Mouse (Mus musculus) stomach, embryonic 16.5 days (tissue): ENCODE measurements around the gene Ubash3a. TPM values are rescaled to one million over a fixed set of nuclear protein-coding genes. Genes with fewer than 3 reads are reported as not detected.

Experiments used
- ATAC-seq: fragments of 200-750 bp; cut with Nextera tagmentation; 2 replicates; pipeline ENCODE4 v1.8.0; 2017; ENCODE audit warnings: moderate number of reproducible peaks, moderate TSS enrichment; ENCODE audit not compliant: insufficient read depth, low FRiP score
- H3K27ac ChIP-seq: fragments of 300-500 bp; sonication (generic); 2 replicates; pipeline ENCODE4 v1.5.1; 2014; ENCODE audit warnings: low read length
- H3K27me3 ChIP-seq: fragments of 300-500 bp; sonication (generic); 2 replicates; pipeline ENCODE4 v1.6.1; 2014; ENCODE audit warnings: low read length, control low read depth, mixed read lengths; ENCODE audit not compliant: control insufficient read depth, insufficient read depth
- H3K36me3 ChIP-seq: fragments of 300-500 bp; sonication (generic); 2 replicates; pipeline ENCODE4 v1.6.1; 2014; ENCODE audit warnings: low read length; ENCODE audit not compliant: control insufficient read depth, insufficient read depth
- H3K4me1 ChIP-seq: fragments of 300-500 bp; sonication (generic); 2 replicates; pipeline ENCODE4 v1.6.1; 2014; ENCODE audit warnings: low read length, control low read depth, mixed read lengths; ENCODE audit not compliant: control insufficient read depth, insufficient read depth
- H3K4me2 ChIP-seq: fragments of 300-500 bp; sonication (generic); 2 replicates; pipeline ENCODE4 v1.6.1; 2014; ENCODE audit warnings: low read depth, low read length, mixed read lengths
- H3K4me3 ChIP-seq: fragments of 300-500 bp; sonication (generic); replicated peaks from 2 replicates; pipeline ENCODE4 v1.5.1; 2014; ENCODE audit warnings: mild to moderate bottlenecking, low read length
- H3K9ac ChIP-seq: fragments of 300-500 bp; sonication (generic); 2 replicates; pipeline ENCODE4 v1.6.1; 2014; ENCODE audit warnings: low read length
- H3K9me3 ChIP-seq: fragments of 300-500 bp; sonication (generic); replicated peaks from 2 replicates; pipeline ENCODE4 v1.6.1; 2016; ENCODE audit warnings: low read length, control low read depth; ENCODE audit not compliant: control insufficient read depth
- WGBS: fragments of 180-500 bp; shearing (Covaris S2); extraction: QIAGEN DNeasy Blood & Tissue Kit; methylation state at CpG from one replicate; pipeline ENCODE4 v1.1.7; 2014; 5-methylcytosine and 5-hydroxymethylcytosine counted together
- polyA plus RNA-seq: library from polyadenylated mRNA; unstranded; fragments of >200 nt; fragmentation: Nextera tagmentation; extraction: Ambion mirVana; gene quantifications from 2 replicates; pipeline ENCODE4 v1.2.1, GENCODE M21; 2015

Ubash3a gene
- polyA plus RNA-seq, 1 experiment from 2014 or later = 1.1 TPM

- peaks cover 6% of the 10 kb centered on the region for H3K4me1 ChIP-seq
- WGBS = 75% methylated on average over 7 of the region's 7 CpGs
- no peak overlapping the region for H3K4me3 ChIP-seq
- no peak overlapping the region for H3K4me2 ChIP-seq
- H3K36me3 ChIP-seq = no peaks in the 10 kb centered on the region
- H3K9me3 ChIP-seq = no peaks in the 10 kb centered on the region
- no peak overlapping the region for H3K27ac ChIP-seq
- no peaks in the 10 kb centered on the region for H3K27me3 ChIP-seq
- ATAC-seq = no peak
- no peak overlapping the region for H3K9ac ChIP-seq
Measured at GRCm38 (mm10) chr17:31226931-31227330, 19.3 kb downstream of the Ubash3a start.

- Histone ChIP-seq H3K9ac (no peak overlapping the region), H3K4me1 (no peaks in the 10 kb centered on the region), H3K9me3 (0 out of 2 replicates have a peak, but pooled peaks cover 5% of the 10 kb centered on the region), H3K36me3 (no peaks in the 10 kb centered on the region), H3K27me3 (no peaks in the 10 kb centered on the region), H3K4me2 (no peak overlapping the region), H3K27ac (no peak overlapping the region), H3K4me3 (no peak overlapping the region)
- 55% methylated on average over 6 of the region's 6 CpGs for WGBS
- no peak for ATAC-seq
Measured at GRCm38 (mm10) chr17:31231780-31232179, 24.1 kb downstream of the Ubash3a start.

DNA sequence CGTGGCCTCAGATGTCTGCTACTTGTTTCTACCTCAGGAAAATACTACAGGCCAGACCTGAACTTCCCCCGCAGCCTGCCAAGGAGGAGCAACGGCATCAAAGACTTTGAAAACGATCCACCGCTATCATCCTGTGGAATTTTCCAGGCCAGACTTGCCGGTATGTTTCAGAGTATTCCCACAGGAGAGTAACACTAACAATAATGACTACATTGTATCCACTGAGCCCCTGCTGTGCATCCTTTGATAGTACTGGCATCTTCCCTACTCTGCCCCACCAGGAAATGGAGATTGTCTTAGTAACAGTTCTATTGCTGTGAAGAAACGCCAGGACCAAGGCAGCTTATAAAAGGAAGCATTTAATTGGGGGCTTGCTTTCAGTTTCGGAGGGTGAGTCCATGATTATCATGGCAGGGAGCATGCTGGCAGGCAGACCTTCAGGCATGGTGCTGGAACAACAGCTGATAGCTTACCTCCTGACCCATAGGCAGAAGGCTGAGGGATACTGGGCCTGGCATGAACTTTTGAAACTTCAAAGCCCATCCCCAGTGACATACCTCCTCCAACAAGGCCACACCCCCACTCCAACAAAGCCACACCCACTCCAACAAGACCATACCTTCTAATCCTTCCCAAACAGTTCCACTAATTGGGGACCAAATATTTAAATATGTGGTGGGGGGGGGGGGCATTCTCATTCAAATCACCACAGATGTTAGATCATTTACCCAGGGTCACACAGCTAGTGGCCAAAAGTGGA, 24.8 kb downstream of the Ubash3a start:
- Histone ChIP-seq H3K4me2 (no peak overlapping the region), H3K9me3 (0 out of 2 replicates have a peak, but pooled peaks cover 5% of the 10 kb centered on the region), H3K4me3 (no peak overlapping the region), H3K27me3 (no peaks in the 10 kb centered on the region), H3K36me3 (no peaks in the 10 kb centered on the region), H3K27ac (no peak overlapping the region), H3K4me1 (no peaks in the 10 kb centered on the region), H3K9ac (no peak overlapping the region)
- no peak for ATAC-seq
- 63% methylated on average over 8 of the region's 8 CpGs for WGBS

DNA sequence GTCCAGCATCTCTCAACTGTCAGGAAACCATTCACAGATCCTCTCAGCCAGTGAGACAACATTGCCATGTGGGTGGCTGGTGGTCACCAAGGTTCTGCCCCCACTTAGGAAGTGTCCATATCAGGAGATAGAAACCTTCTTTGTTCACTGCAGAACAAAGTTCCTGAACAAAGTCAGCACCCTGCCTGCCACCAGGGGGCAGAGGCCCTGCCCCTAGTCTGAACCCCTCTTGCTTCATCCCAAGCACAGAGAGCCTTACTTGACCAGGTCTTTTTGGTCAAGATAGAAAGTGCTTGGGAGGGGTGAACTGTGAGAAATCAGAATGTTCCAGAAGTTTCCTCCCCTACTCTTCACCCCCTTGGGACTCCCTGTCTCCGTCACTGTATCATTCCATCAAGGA, 28.2 kb downstream of the Ubash3a start:
- no peak overlapping the region for H3K4me2 ChIP-seq
- ATAC-seq = no peak
- H3K27me3 ChIP-seq = no peaks in the 10 kb centered on the region
- H3K36me3 ChIP-seq = no peaks in the 10 kb centered on the region
- no peak overlapping the region for H3K4me3 ChIP-seq
- WGBS = 97% methylated on average over 1 of the region's 1 CpGs
- H3K9ac ChIP-seq = no peak overlapping the region
- 0 out of 2 replicates have a peak, but pooled peaks cover 5% of the 10 kb centered on the region for H3K9me3 ChIP-seq
- H3K27ac ChIP-seq = no peak overlapping the region
- no peaks in the 10 kb centered on the region for H3K4me1 ChIP-seq

DNA sequence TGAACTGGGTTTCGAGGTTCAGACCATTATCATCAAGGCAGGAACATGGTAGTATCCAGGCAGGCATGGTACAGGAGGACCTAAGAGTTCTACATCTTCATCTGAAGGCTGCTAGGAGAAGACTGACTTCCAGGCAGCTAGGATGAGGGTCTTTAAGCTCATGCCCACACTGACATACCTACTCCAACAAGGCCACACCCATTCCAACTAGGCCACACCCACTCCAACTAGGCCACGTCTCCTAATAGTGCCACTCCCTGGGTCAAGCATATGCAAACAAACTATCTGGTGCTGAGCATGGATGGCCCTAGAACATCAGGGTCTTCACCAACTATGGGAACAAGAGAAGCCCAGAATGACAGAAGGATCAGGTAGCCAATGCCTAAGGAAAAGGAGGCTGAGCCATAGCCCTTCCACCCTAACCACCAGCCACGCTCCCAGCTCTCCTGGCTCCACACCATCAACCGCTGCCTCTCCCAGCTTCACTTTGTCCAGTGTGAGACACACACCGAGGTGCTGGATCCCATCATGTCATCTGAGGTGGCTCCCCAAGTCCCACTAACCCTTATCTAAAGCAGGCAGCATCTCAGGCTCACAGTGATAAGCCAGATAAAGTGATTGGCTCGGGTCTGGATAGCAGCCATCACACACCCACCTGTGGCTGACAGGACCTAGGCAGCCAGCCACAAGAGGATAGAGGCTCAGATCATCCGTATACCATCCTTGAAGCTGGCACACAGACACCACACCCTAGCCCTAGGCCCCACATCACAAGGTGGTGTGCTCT, 30.8 kb downstream of the Ubash3a start:
- no peak overlapping the region for H3K27ac ChIP-seq
- 77% methylated on average over 7 of the region's 7 CpGs for WGBS
- H3K4me2 ChIP-seq = no peak overlapping the region
- no peak overlapping the region for H3K9ac ChIP-seq
- no peaks in the 10 kb centered on the region for H3K4me1 ChIP-seq
- no peaks in the 10 kb centered on the region for H3K9me3 ChIP-seq
- H3K4me3 ChIP-seq = no peak overlapping the region
- no peaks in the 10 kb centered on the region for H3K27me3 ChIP-seq
- no peak for ATAC-seq
- no peaks in the 10 kb centered on the region for H3K36me3 ChIP-seq

GRCm38 (mm10) chr17:31241156-31241555, 33.5 kb downstream of the Ubash3a start:
- no peak overlapping the region for H3K4me3 ChIP-seq
- no peaks in the 10 kb centered on the region for H3K36me3 ChIP-seq
- H3K4me2 ChIP-seq = no peak overlapping the region
- no peak for ATAC-seq
- no peaks in the 10 kb centered on the region for H3K4me1 ChIP-seq
- H3K9me3 ChIP-seq = no peaks in the 10 kb centered on the region
- WGBS = 78% methylated on average over 8 of the region's 8 CpGs
- no peaks in the 10 kb centered on the region for H3K27me3 ChIP-seq
- no peak overlapping the region for H3K9ac ChIP-seq
- H3K27ac ChIP-seq = no peak overlapping the region

- no peak for ATAC-seq
- no peaks in the 10 kb centered on the region for H3K36me3 ChIP-seq
- no peaks in the 10 kb centered on the region for H3K27me3 ChIP-seq
- no peak overlapping the region for H3K4me3 ChIP-seq
- no peak overlapping the region for H3K27ac ChIP-seq
- no peaks in the 10 kb centered on the region for H3K9me3 ChIP-seq
- no peaks in the 10 kb centered on the region for H3K4me1 ChIP-seq
- H3K4me2 ChIP-seq = no peak overlapping the region
- H3K9ac ChIP-seq = no peak overlapping the region
- WGBS = 8% methylated on average over 1 of the region's 1 CpGs
Measured at GRCm38 (mm10) chr17:31242764-31243163, 35.1 kb downstream of the Ubash3a start.

DNA sequence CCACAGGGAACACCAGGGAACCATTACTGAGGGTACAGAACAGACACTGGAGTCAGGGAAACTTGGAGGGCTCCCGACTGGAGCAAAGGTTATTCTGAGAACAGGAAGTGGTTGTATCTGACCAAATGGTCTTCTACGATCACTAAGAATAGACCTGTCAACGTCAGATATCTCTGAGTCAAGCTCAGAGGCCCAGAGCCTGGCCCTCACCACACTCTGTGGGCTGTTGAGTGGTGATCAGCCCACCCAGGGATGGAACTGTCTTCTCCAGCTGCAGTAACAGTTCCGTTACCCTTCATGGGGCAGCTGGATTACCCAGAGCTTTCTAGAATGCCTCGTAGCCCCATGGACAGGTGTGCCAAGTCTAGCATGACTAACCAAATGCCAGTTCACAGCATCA, 37.6 kb downstream of the Ubash3a start:
- H3K9ac ChIP-seq = no peak overlapping the region
- no peaks in the 10 kb centered on the region for H3K4me1 ChIP-seq
- H3K27me3 ChIP-seq = no peaks in the 10 kb centered on the region
- H3K4me3 ChIP-seq = no peak overlapping the region
- H3K36me3 ChIP-seq = no peaks in the 10 kb centered on the region
- no peak overlapping the region for H3K27ac ChIP-seq
- 75% methylated on average over 5 of the region's 5 CpGs for WGBS
- H3K9me3 ChIP-seq = no peaks in the 10 kb centered on the region
- ATAC-seq = no peak
- H3K4me2 ChIP-seq = no peak overlapping the region

DNA sequence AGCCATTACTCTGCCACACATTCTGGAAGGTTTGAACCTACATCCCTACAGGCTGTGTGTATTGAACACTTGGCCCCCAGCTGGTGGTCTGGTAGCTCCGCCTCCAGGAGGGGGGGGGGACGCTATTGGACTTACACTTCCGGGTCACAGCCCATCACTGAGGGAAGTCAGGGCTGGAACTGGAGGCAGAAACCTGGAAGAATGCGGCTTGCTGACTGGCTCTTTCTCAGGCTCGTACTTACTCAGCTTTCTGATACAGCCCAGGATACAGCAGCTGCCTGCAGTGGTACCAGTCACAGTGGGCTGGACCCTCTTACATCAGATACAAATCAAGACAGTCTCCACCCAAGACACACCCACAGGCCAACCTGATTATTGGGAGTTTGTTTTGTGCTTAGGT, 39.5 kb downstream of the Ubash3a start:
- H3K4me3 ChIP-seq = no peak overlapping the region
- H3K4me1 ChIP-seq = no peaks in the 10 kb centered on the region
- H3K27me3 ChIP-seq = no peaks in the 10 kb centered on the region
- no peaks in the 10 kb centered on the region for H3K36me3 ChIP-seq
- ATAC-seq = no peak
- no peak overlapping the region for H3K27ac ChIP-seq
- WGBS = 31% methylated on average over 5 of the region's 5 CpGs
- no peaks in the 10 kb centered on the region for H3K9me3 ChIP-seq
- H3K4me2 ChIP-seq = no peak overlapping the region
- no peak overlapping the region for H3K9ac ChIP-seq
